28 mouse cellular contexts compared by ENCODE assay signal in the genomic region with DNA sequence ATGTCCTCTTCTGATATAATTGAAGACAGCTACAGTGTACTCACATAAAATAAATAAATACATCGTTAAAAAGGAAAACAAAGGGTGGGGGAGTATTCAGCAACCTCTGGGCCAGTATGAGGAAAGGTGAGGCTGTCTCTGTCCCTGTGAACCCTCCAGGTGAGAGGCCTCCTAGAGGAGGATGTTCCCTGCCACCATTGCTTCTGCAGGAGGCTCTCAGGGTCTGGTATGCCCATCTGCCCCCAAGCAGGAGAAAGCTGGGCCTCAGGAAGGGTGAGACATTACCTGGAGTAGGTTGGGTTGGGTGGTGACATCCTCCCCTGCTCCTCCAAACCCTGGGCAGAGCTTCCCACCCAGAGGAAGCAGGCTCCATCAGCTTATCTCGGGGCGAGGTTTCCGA. TPM values are rescaled to one million over a fixed set of nuclear protein-coding genes. Genes with fewer than 3 reads are reported as not detected.
DNase-seq lines count a peak whose midpoint lies in the region; ATAC-seq and TF ChIP-seq lines count a peak whose summit lies in the region.
"Had no signal": no experiment of that assay in that cellular context is flagged by ENCODE, and none has a peak within 500 bp of the region (broad histone marks: within the 10 kb centered on the region; RNA-seq: fewer than 3 reads in every experiment).

No protein-coding gene starts in this region.

- no peaks in the 10 kb centered on the region for H3K9me3 ChIP-seq in heart, embryonic 10.5 days
- no peaks in the 10 kb centered on the region for H3K9me3 ChIP-seq in heart, embryonic 14.5 days (ENCODE audit: control insufficient read depth, low read length)
- H3K9me3 ChIP-seq in kidney, embryonic 14.5 days (ENCODE audit: control insufficient read depth, low read length) = no peaks in the 10 kb centered on the region
- H3K9me3 ChIP-seq in limb, embryonic 10.5 days (replicated peaks) = no peaks in the 10 kb centered on the region
- no peaks in the 10 kb centered on the region for H3K9me3 ChIP-seq in liver, postnatal 0 days (ENCODE audit: low read length)
- H3K9me3 ChIP-seq: hindbrain, embryonic 12.5 days; hindbrain, embryonic 15.5 days had no signal

- H3K36me3 ChIP-seq in heart, embryonic 10.5 days = peaks cover 11% of the 10 kb centered on the region
- peaks cover 18% of the 10 kb centered on the region; the same call in 1 of the 2 replicates for H3K36me3 ChIP-seq in heart, embryonic 14.5 days (ENCODE audit: control insufficient read depth, insufficient read depth, low read length)
- H3K36me3 ChIP-seq in kidney, embryonic 14.5 days (ENCODE audit: control insufficient read depth, insufficient read depth, low read length) = no peaks in the 10 kb centered on the region
- peaks cover 5% of the 10 kb centered on the region; the same call in 1 of the 2 replicates for H3K36me3 ChIP-seq in limb, embryonic 10.5 days
- no peaks in the 10 kb centered on the region for H3K36me3 ChIP-seq in liver, postnatal 0 days (replicated peaks; ENCODE audit: insufficient read depth, low read length)
- H3K36me3 ChIP-seq: forebrain, embryonic 10.5 days; G1E; hindbrain, embryonic 12.5 days; hindbrain, embryonic 15.5 days had no signal

- no peak for TF ChIP-seq CTCF in liver, postnatal 0 days (IDR thresholded peaks at IDR 0.05; ENCODE audit: low read depth)

- peaks cover 33% of the 10 kb centered on the region for H3K4me1 ChIP-seq in heart, embryonic 10.5 days
- H3K4me1 ChIP-seq in heart, embryonic 14.5 days (ENCODE audit: control insufficient read depth in 2 of 2, insufficient read depth in 2 of 2, low read length in 2 of 2) = peaks cover 11 to 30% of the 10 kb centered on the region in 2 experiments
- peaks cover 10% of the 10 kb centered on the region; the same call in 1 of the 2 replicates for H3K4me1 ChIP-seq in kidney, embryonic 14.5 days (ENCODE audit: control insufficient read depth, insufficient read depth, low read length)
- peaks cover 28% of the 10 kb centered on the region for H3K4me1 ChIP-seq in limb, embryonic 10.5 days
- H3K4me1 ChIP-seq in liver, postnatal 0 days (ENCODE audit: insufficient read depth) = no peaks in the 10 kb centered on the region
- H3K4me1 ChIP-seq: forebrain, embryonic 13.5 days; hindbrain, embryonic 15.5 days had no signal

- WGBS in heart, embryonic 10.5 days = 52% methylated on average over 4 of the region's 4 CpGs
- 47% methylated on average over 4 of the region's 4 CpGs for WGBS in heart, embryonic 14.5 days
- WGBS in kidney, embryonic 14.5 days = 40% methylated on average over 4 of the region's 4 CpGs
- 52% methylated on average over 4 of the region's 4 CpGs for WGBS in limb, embryonic 10.5 days
- WGBS in liver, postnatal 0 days (ENCODE audit: insufficient replicate concordance) = 49% methylated on average over 4 of the region's 4 CpGs

- DNase-seq in heart, embryonic 10.5 days (ENCODE audit: low spot score) = no peak
- DNase-seq in heart, postnatal 36 days = no peak
- no peak for DNase-seq in heart, postnatal 10 days
- DNase-seq in kidney, adult 11 months = no peak
- DNase-seq in limb, embryonic 10.5 days (ENCODE audit: low spot score) = no peak
- no peak for DNase-seq in liver, postnatal 0 days
- DNase-seq: adrenal gland, postnatal 10 days; adrenal gland, postnatal 36 days; B cell, adult 2 months; cerebellum, adult 18-20 months; cerebellum, adult 9-10 months; cerebellum, postnatal 14 days; gastrocnemius, postnatal 10 days; gastrocnemius, postnatal 36 days; heart, postnatal 4 days; kidney, adult 2 months had no signal

- intact Hi-C loops in heart, postnatal 36 days (cut with DNase I) = no loop called here
- intact Hi-C loops in heart, postnatal 10 days (cut with DNase I) = no loop called here

- no peak overlapping the region for H3K9ac ChIP-seq in heart, embryonic 14.5 days (ENCODE audit: low read length)
- no peak overlapping the region for H3K9ac ChIP-seq in kidney, embryonic 14.5 days (ENCODE audit: low read depth, low read length)
- no peak overlapping the region for H3K9ac ChIP-seq in liver, postnatal 0 days (replicated peaks)
- H3K9ac ChIP-seq: forebrain, embryonic 13.5 days; hindbrain, embryonic 12.5 days; hindbrain, embryonic 15.5 days had no signal

- H3K4me3 ChIP-seq in heart, embryonic 10.5 days = no peak overlapping the region
- H3K4me3 ChIP-seq in heart, embryonic 14.5 days (ENCODE audit: control insufficient read depth in 1 of 2, insufficient read depth in 1 of 2, low read depth in 1 of 2, low read length in 2 of 2) = no peak overlapping the region
- H3K4me3 ChIP-seq in kidney, embryonic 14.5 days (ENCODE audit: low read length) = no peak overlapping the region
- no peak overlapping the region for H3K4me3 ChIP-seq in limb, embryonic 10.5 days
- no peak overlapping the region for H3K4me3 ChIP-seq in liver, postnatal 0 days (ENCODE audit: low read depth, low read length)
- H3K4me3 ChIP-seq: forebrain, embryonic 10.5 days; forebrain, embryonic 13.5 days; hindbrain, embryonic 12.5 days; hindbrain, embryonic 15.5 days had no signal

- H3K27me3 ChIP-seq in heart, embryonic 10.5 days (ENCODE audit: insufficient read depth, poor library complexity, severe bottlenecking) = no peaks in the 10 kb centered on the region
- no peaks in the 10 kb centered on the region for H3K27me3 ChIP-seq in heart, embryonic 14.5 days (ENCODE audit: control insufficient read depth, insufficient read depth, low read length)
- H3K27me3 ChIP-seq in kidney, embryonic 14.5 days (ENCODE audit: control insufficient read depth, insufficient read depth, low read length) = no peaks in the 10 kb centered on the region
- no peaks in the 10 kb centered on the region for H3K27me3 ChIP-seq in limb, embryonic 10.5 days (ENCODE audit: low read depth, poor library complexity, severe bottlenecking)
- H3K27me3 ChIP-seq in liver, postnatal 0 days (ENCODE audit: insufficient read depth, low read length) = no peaks in the 10 kb centered on the region
- H3K27me3 ChIP-seq: CH12.LX; forebrain, embryonic 13.5 days; hindbrain, embryonic 12.5 days; hindbrain, embryonic 15.5 days; Patski had no signal

- ATAC-seq in heart, embryonic 14.5 days (ENCODE audit: insufficient number of reproducible peaks, insufficient read depth, low FRiP score, low read depth) = no peak
- 0 out of 2 replicates have a peak, but pooled peaks have one; percentile 16 for ATAC-seq in kidney, embryonic 14.5 days (ENCODE audit: low FRiP score, low TSS enrichment)
- ATAC-seq in liver, postnatal 0 days = no peak
- ATAC-seq: forebrain, embryonic 13.5 days; forebrain, embryonic 16.5 days; intestine, embryonic 16.5 days; Patski had no signal

- no peak for TF ChIP-seq EP300 in liver, postnatal 0 days (IDR thresholded peaks at IDR 0.05; ENCODE audit: low read depth)

- no peak overlapping the region for H3K4me2 ChIP-seq in heart, embryonic 14.5 days (ENCODE audit: low read length)
- no peak overlapping the region for H3K4me2 ChIP-seq in kidney, embryonic 14.5 days (replicated peaks; ENCODE audit: low read depth, low read length)
- no peak overlapping the region for H3K4me2 ChIP-seq in liver, postnatal 0 days (ENCODE audit: low read depth, low read length)
- H3K4me2 ChIP-seq: forebrain, embryonic 13.5 days; hindbrain, embryonic 12.5 days; hindbrain, embryonic 15.5 days had no signal

- H3K27ac ChIP-seq in heart, embryonic 10.5 days = 0 out of 2 replicates have a peak overlapping the region, but pooled peaks have one; percentile 42
- H3K27ac ChIP-seq in heart, embryonic 14.5 days (replicated peaks in 1 of 2; ENCODE audit: control insufficient read depth in 1 of 2, insufficient read depth in 1 of 2, low read depth in 2 of 2, low read length in 2 of 2) = peak overlapping the region; percentile 8 to 37; a peak in 2 of 4 replicates
- H3K27ac ChIP-seq in kidney, embryonic 14.5 days (ENCODE audit: low read depth, low read length) = no peak overlapping the region
- H3K27ac ChIP-seq in limb, embryonic 10.5 days = peak overlapping the region; percentile 50
- no peak overlapping the region for H3K27ac ChIP-seq in liver, postnatal 0 days (ENCODE audit: low read depth)
- H3K27ac ChIP-seq: forebrain, embryonic 13.5 days; hindbrain, embryonic 12.5 days; hindbrain, embryonic 15.5 days had no signal

RNA-seq across cellular contexts. Expression of a gene that starts 33.2 kb away (rescaled TPM):
- 30.1 and 39.6 TPM in 2 replicates for polyA plus RNA-seq in heart, embryonic 10.5 days (2016; fragmentation: Nextera tagmentation; extraction: Ambion mirVana)
- 10 to 100 TPM; 89.4 to 95.7 TPM for total RNA-seq in heart, postnatal 36 days (2021)
- 52.0 and 55.0 TPM in 2 replicates for polyA plus RNA-seq in heart, embryonic 14.5 days (2014; fragmentation: Nextera tagmentation; extraction: Ambion mirVana)
- total RNA-seq in heart, postnatal 10 days (2021) = 100 to 1,000 TPM; 127 to 141 TPM
- 17.1 and 24.0 TPM in 2 replicates for polyA plus RNA-seq in kidney, embryonic 14.5 days (2014; fragmentation: Nextera tagmentation; extraction: Ambion mirVana)
- polyA plus RNA-seq in limb, embryonic 10.5 days (2016; fragmentation: Nextera tagmentation; extraction: Ambion mirVana) = 26.5 and 33.3 TPM in 2 replicates
- polyA plus RNA-seq in liver, postnatal 0 days (2015; fragmentation: Nextera tagmentation; extraction: Ambion mirVana) = 1.9 and 2.0 TPM in 2 replicates
- total RNA-seq: granulocyte monocyte progenitor cell, adult 5-6 weeks had no signal
- polyA plus RNA-seq: G1E had no signal

Comparison
In these comparisons a context has a peak if more than half of its experiments do, and no peak if none do; other contexts are left out.
1. H3K27ac ChIP-seq: peak in heart, embryonic 10.5 days (single experiment), heart, embryonic 14.5 days (2 of 2) and limb, embryonic 10.5 days (single experiment); none in kidney, embryonic 14.5 days (single experiment) and liver, postnatal 0 days (single experiment).